ENCODE assay signal across 27 mouse cellular contexts in the genomic region with DNA sequence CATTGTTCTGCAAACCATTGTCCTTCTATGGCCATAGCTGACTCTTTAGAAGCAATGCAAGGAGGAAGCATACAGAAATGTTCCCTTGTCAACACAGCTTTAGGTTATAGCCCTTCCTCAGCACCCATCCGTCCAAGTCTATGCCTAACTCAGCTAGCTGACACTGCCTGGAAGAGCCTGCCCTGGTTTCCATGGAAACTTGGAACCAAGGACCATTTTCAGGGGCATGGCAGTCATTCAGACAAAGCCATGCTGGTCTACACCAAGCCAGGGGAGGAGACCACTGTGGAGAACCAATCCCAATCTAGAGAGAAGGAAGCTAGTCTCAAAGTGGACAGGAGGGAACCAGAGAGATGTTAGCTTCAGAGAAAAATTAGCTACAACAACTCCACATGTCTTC.
DNase-seq lines count a peak whose midpoint lies in the region; ATAC-seq and TF ChIP-seq lines count a peak whose summit lies in the region.
"Had no signal": no experiment of that assay in that cellular context is flagged by ENCODE, and none has a peak within 500 bp of the region (broad histone marks: within the 10 kb centered on the region; RNA-seq: fewer than 3 reads in every experiment).

No protein-coding gene starts in this region.

- no peak overlapping the region for H3K9ac ChIP-seq in hindbrain, embryonic 13.5 days
- no peak overlapping the region for H3K9ac ChIP-seq in hindbrain, embryonic 12.5 days
- H3K9ac ChIP-seq in midbrain, embryonic 14.5 days (replicated peaks; ENCODE audit: low read length): no peak overlapping the region
- no peak overlapping the region for H3K9ac ChIP-seq in midbrain, postnatal 0 days (replicated peaks; ENCODE audit: low read length, poor library complexity, severe bottlenecking)
- H3K9ac ChIP-seq: embryonic facial prominence, embryonic 13.5 days; hindbrain, embryonic 15.5 days; liver, embryonic 15.5 days; lung, embryonic 14.5 days; midbrain, embryonic 15.5 days; neural tube, embryonic 12.5 days; stomach, embryonic 15.5 days had no signal

- ATAC-seq in hindbrain, embryonic 13.5 days (ENCODE audit: low FRiP score): no peak
- ATAC-seq in hindbrain, embryonic 12.5 days (ENCODE audit: low FRiP score): no peak
- ATAC-seq in midbrain, embryonic 14.5 days (ENCODE audit: low FRiP score, low TSS enrichment): no peak
- no peak for ATAC-seq in midbrain, postnatal 0 days (ENCODE audit: low FRiP score)
- no peak for ATAC-seq in inflammation-experienced regulatory T-cells, adult 6 months
- ATAC-seq: intestine, embryonic 16.5 days; midbrain, embryonic 15.5 days had no signal

- no peaks in the 10 kb centered on the region for H3K9me3 ChIP-seq in hindbrain, embryonic 13.5 days
- H3K9me3 ChIP-seq in hindbrain, embryonic 12.5 days (replicated peaks): no peaks in the 10 kb centered on the region
- no peaks in the 10 kb centered on the region for H3K9me3 ChIP-seq in midbrain, embryonic 14.5 days (ENCODE audit: control insufficient read depth, low read length)
- no peaks in the 10 kb centered on the region for H3K9me3 ChIP-seq in midbrain, postnatal 0 days (ENCODE audit: low read length)
- H3K9me3 ChIP-seq: embryonic facial prominence, embryonic 13.5 days; forebrain, embryonic 10.5 days; hindbrain, embryonic 15.5 days; liver, embryonic 15.5 days; midbrain, embryonic 15.5 days; neural tube, embryonic 12.5 days; stomach, embryonic 15.5 days had no signal

- H3K4me1 ChIP-seq in hindbrain, embryonic 13.5 days (replicated peaks): peaks cover 42% of the 10 kb centered on the region
- peaks cover 36% of the 10 kb centered on the region for H3K4me1 ChIP-seq in hindbrain, embryonic 12.5 days
- H3K4me1 ChIP-seq in midbrain, embryonic 14.5 days (ENCODE audit: control insufficient read depth, insufficient read depth, low read length): peaks cover 12% of the 10 kb centered on the region
- peaks cover 16% of the 10 kb centered on the region for H3K4me1 ChIP-seq in midbrain, postnatal 0 days (ENCODE audit: insufficient read depth, low read length)

- TF ChIP-seq CTCF in midbrain, postnatal 0 days (IDR thresholded peaks at IDR 0.05): no peak

- H3K4me3 ChIP-seq in hindbrain, embryonic 13.5 days: no peak overlapping the region
- no peak overlapping the region for H3K4me3 ChIP-seq in hindbrain, embryonic 12.5 days
- no peak overlapping the region for H3K4me3 ChIP-seq in midbrain, embryonic 14.5 days (replicated peaks; ENCODE audit: low read depth, low read length)
- no peak overlapping the region for H3K4me3 ChIP-seq in midbrain, postnatal 0 days (ENCODE audit: low read depth, low read length)
- H3K4me3 ChIP-seq: embryonic facial prominence, embryonic 13.5 days; forebrain, embryonic 10.5 days; hindbrain, embryonic 15.5 days; liver, embryonic 15.5 days; midbrain, embryonic 15.5 days; neural tube, embryonic 12.5 days; stomach, embryonic 15.5 days had no signal

- no peaks in the 10 kb centered on the region for H3K36me3 ChIP-seq in hindbrain, embryonic 13.5 days
- no peaks in the 10 kb centered on the region for H3K36me3 ChIP-seq in hindbrain, embryonic 12.5 days
- H3K36me3 ChIP-seq in midbrain, embryonic 14.5 days (ENCODE audit: control insufficient read depth, insufficient read depth, low read length): no peaks in the 10 kb centered on the region
- H3K36me3 ChIP-seq in midbrain, postnatal 0 days (ENCODE audit: insufficient read depth, low read length): no peaks in the 10 kb centered on the region
- H3K36me3 ChIP-seq: embryonic facial prominence, embryonic 13.5 days; forebrain, embryonic 10.5 days; hindbrain, embryonic 15.5 days; liver, embryonic 15.5 days; midbrain, embryonic 15.5 days; neural tube, embryonic 12.5 days; stomach, embryonic 15.5 days had no signal

- peak; percentile 64 for DNase-seq in cerebellum, postnatal 10 days
- no peak for DNase-seq in cerebellum, adult 9-10 months
- DNase-seq in midbrain, embryonic 14.5 days: peak; percentile 42
- DNase-seq in midbrain, postnatal 0 days (ENCODE audit: low spot score): no peak
- DNase-seq: adrenal gland, adult 8-10 months; cerebellum, adult 2 months; gastrocnemius, postnatal 14 days; heart, postnatal 36 days; kidney, adult 9 months; layer of hippocampus, adult 9-11 months; liver; lung, embryonic 14.5 days; lung, postnatal 14 days; retina, postnatal 1 day; right cerebral cortex, postnatal 14 days had no signal

- H3K27ac ChIP-seq in hindbrain, embryonic 13.5 days: peak overlapping the region; percentile 82; the same call in 1 of the 2 replicates
- no peak overlapping the region for H3K27ac ChIP-seq in hindbrain, embryonic 12.5 days
- H3K27ac ChIP-seq in midbrain, embryonic 14.5 days (replicated peaks; ENCODE audit: low read depth, low read length): no peak overlapping the region
- no peak overlapping the region for H3K27ac ChIP-seq in midbrain, postnatal 0 days (ENCODE audit: low read depth, low read length)
- H3K27ac ChIP-seq: embryonic facial prominence, embryonic 13.5 days; forebrain, embryonic 10.5 days; liver, embryonic 15.5 days; midbrain, embryonic 15.5 days; neural tube, embryonic 12.5 days; stomach, embryonic 15.5 days had no signal

- H3K27me3 ChIP-seq in hindbrain, embryonic 13.5 days: peaks cover 93% of the 10 kb centered on the region
- peaks cover 80% of the 10 kb centered on the region for H3K27me3 ChIP-seq in hindbrain, embryonic 12.5 days
- H3K27me3 ChIP-seq in midbrain, embryonic 14.5 days (ENCODE audit: control insufficient read depth, insufficient read depth, low read length): peaks cover 62% of the 10 kb centered on the region
- peaks cover 56% of the 10 kb centered on the region for H3K27me3 ChIP-seq in midbrain, postnatal 0 days (ENCODE audit: insufficient read depth, low read length)

- H3K4me2 ChIP-seq in hindbrain, embryonic 13.5 days: no peak overlapping the region
- H3K4me2 ChIP-seq in hindbrain, embryonic 12.5 days (replicated peaks): no peak overlapping the region
- H3K4me2 ChIP-seq in midbrain, embryonic 14.5 days (ENCODE audit: low read length): no peak overlapping the region
- H3K4me2 ChIP-seq in midbrain, postnatal 0 days (ENCODE audit: low read depth, low read length, poor library complexity, severe bottlenecking): no peak overlapping the region
- H3K4me2 ChIP-seq: embryonic facial prominence, embryonic 13.5 days; heart, embryonic 11.5 days; hindbrain, embryonic 15.5 days; liver, embryonic 15.5 days; lung, embryonic 14.5 days; midbrain, embryonic 15.5 days; neural tube, embryonic 12.5 days; stomach, embryonic 15.5 days had no signal

- 22% methylated on average over 1 of the region's 1 CpGs for WGBS in hindbrain, embryonic 13.5 days
- WGBS in hindbrain, embryonic 12.5 days: 19% methylated on average over 1 of the region's 1 CpGs
- 21% methylated on average over 1 of the region's 1 CpGs for WGBS in midbrain, embryonic 14.5 days
- WGBS in midbrain, postnatal 0 days: 22% methylated on average over 1 of the region's 1 CpGs

Comparison
In these comparisons a context has a peak if more than half of its experiments do, and no peak if none do; other contexts are left out.
1. DNase-seq: peak in cerebellum, postnatal 10 days (2 of 2) and midbrain, embryonic 14.5 days (single experiment); none in cerebellum, adult 9-10 months (single experiment) and midbrain, postnatal 0 days (single experiment).